Mouse (Mus musculus) gastrocnemius, postnatal 10 days (tissue): ENCODE measurements around the gene Med4. TPM values are rescaled to one million over a fixed set of nuclear protein-coding genes. Genes with fewer than 3 reads are reported as not detected.

ENCODE experiments used
- total RNA-seq, 2 experiments: library from RNA; stranded (reverse); gene quantifications; 2 replicates each; pipeline ENCODE4 v1.2.3; 2021

The Med4 gene
- total RNA-seq, 2 experiments from 2014 or later = 19.4 to 19.5 TPM

Other genes with a start within 250 kb of the Med4 start
- 10 to 100 TPM; 24.7 to 31.0 TPM for gene Rb1, start 184.2 kb upstream of the Med4 start, total RNA-seq
- 100 to 1,000 TPM; 408 to 439 TPM for gene Itm2b, start 124.7 kb upstream of the Med4 start, total RNA-seq
- 100 to 1,000 TPM; 410 to 502 TPM for gene Sucla2, start 15.3 kb downstream of the Med4 start, total RNA-seq
- gene Nudt15, start 38.2 kb downstream of the Med4 start, total RNA-seq = 1 to 10 TPM; 6.8 to 7.1 TPM
- gene Gm21750, start 151.2 kb downstream of the Med4 start, total RNA-seq = not detected